In genomic region chr7:82022404-82022803, GRCm38 (mm10) we compare ENCODE assay signal across 31 mouse cellular contexts. TPM values are rescaled to one million over a fixed set of nuclear protein-coding genes. Genes with fewer than 3 reads are reported as not detected.
"Had no signal": no experiment of that assay in that cellular context is flagged by ENCODE, and none has a peak within 500 bp of the region (broad histone marks: within the 10 kb centered on the region; RNA-seq: fewer than 3 reads in every experiment).

No protein-coding gene starts in this region.

- H3K4me1 ChIP-seq: intestine, embryonic 15.5 days; liver, embryonic 12.5 days had no signal

- H3K36me3 ChIP-seq: heart, embryonic 10.5 days; heart, embryonic 12.5 days; hindbrain, embryonic 10.5 days; hindbrain, embryonic 12.5 days; intestine, embryonic 15.5 days; limb, embryonic 13.5 days; limb, embryonic 15.5 days; liver, embryonic 12.5 days had no signal

- H3K4me2 ChIP-seq: heart, embryonic 12.5 days; hindbrain, embryonic 12.5 days; hindbrain, embryonic 14.5 days; intestine, embryonic 15.5 days; limb, embryonic 13.5 days; limb, embryonic 15.5 days; liver, embryonic 12.5 days had no signal

- DNase-seq: gastrocnemius, adult 2 months; gastrocnemius, postnatal 10 days; gastrocnemius, postnatal 25 days; heart, adult 18-20 months; heart, postnatal 10 days; heart, postnatal 4 days; kidney, adult 18-20 months; kidney, adult 8-10 months; kidney, postnatal 10 days; kidney, postnatal 25 days; kidney, postnatal 4 days had no signal

- H3K27ac ChIP-seq: gastrocnemius, adult 2 months; heart, embryonic 10.5 days; hindbrain, embryonic 10.5 days; hindbrain, embryonic 12.5 days; hindbrain, embryonic 14.5 days; intestine, embryonic 15.5 days; layer of hippocampus, adult 2 months; left cerebral cortex, adult 2 months; limb, embryonic 13.5 days; limb, embryonic 15.5 days; liver, embryonic 12.5 days; liver, embryonic 14.5 days had no signal

- H3K9me3 ChIP-seq: heart, embryonic 10.5 days; heart, embryonic 12.5 days; hindbrain, embryonic 10.5 days; hindbrain, embryonic 12.5 days; intestine, embryonic 15.5 days; limb, embryonic 13.5 days; limb, embryonic 15.5 days; liver, embryonic 12.5 days had no signal

- H3K9ac ChIP-seq: heart, embryonic 12.5 days; hindbrain, embryonic 12.5 days; hindbrain, embryonic 14.5 days; intestine, embryonic 15.5 days; limb, embryonic 13.5 days; limb, embryonic 15.5 days; liver, embryonic 12.5 days; liver, embryonic 14.5 days had no signal

- H3K27me3 ChIP-seq: intestine, embryonic 15.5 days; limb, embryonic 15.5 days had no signal

- H3K4me3 ChIP-seq: gastrocnemius, adult 2 months; heart, embryonic 10.5 days; heart, embryonic 12.5 days; hindbrain, embryonic 10.5 days; hindbrain, embryonic 12.5 days; intestine, embryonic 15.5 days; layer of hippocampus, adult 2 months; left cerebral cortex, adult 2 months; limb, embryonic 13.5 days; limb, embryonic 15.5 days; liver, embryonic 12.5 days had no signal

- ATAC-seq: hindbrain, embryonic 16.5 days; inflammation-experienced regulatory T-cells, adult 6 months; intestine, embryonic 15.5 days; intestine, postnatal 0 days; liver, embryonic 12.5 days had no signal

RNA-seq across cellular contexts. Expression of gene Bnc1, which starts 30.3 kb away (rescaled TPM):
- total RNA-seq: gastrocnemius, adult 2 months; gastrocnemius, postnatal 10 days; granulocyte monocyte progenitor cell, adult 5-6 weeks; layer of hippocampus, postnatal 10 days; layer of hippocampus, postnatal 25 days; left cerebral cortex, adult 2 months; left cerebral cortex, postnatal 14 days; left cerebral cortex, postnatal 36 days had no signal
- polyA plus RNA-seq: inflammation-experienced regulatory T-cells, adult 6 months had no signal
